Mouse (Mus musculus): ENCODE data around the gene Cxcl14.

DNA sequence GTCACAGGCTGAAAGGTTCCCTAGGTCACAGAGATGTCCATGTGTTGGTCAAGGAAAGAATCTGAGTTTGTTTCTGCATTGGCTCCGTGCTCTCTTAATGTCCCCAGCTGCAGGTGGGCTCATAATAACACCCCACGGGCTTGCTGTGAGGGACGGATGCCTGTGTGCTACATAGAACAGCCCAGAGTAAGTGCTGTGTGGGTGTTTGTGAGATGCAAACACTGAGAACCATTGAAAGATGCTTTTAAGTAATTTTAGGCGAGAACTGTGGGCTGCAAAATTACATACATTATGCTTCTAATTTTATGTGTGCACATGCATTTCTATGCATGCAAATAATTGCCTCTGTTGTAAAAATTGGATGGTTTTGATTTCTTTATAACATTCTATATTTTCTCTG is 20.6 kb upstream of the Cxcl14 start:
- no peak for TF ChIP-seq CTCF (IDR thresholded peaks at IDR 0.05; ENCODE audit: extremely low read depth, insufficient read depth, insufficient read length, insufficient replicate concordance)
- TF ChIP-seq POLR2A (IDR thresholded peaks at IDR 0.05; ENCODE audit: low read depth, low read length): no peak

Data from spleen, adult 2 months (tissue).